Mouse (Mus musculus): ENCODE results near the gene C2cd4b.
A peak's percentile ranks its signal among the peaks of the same experiment; 100 is the strongest.

C2cd4b gene

DNA sequence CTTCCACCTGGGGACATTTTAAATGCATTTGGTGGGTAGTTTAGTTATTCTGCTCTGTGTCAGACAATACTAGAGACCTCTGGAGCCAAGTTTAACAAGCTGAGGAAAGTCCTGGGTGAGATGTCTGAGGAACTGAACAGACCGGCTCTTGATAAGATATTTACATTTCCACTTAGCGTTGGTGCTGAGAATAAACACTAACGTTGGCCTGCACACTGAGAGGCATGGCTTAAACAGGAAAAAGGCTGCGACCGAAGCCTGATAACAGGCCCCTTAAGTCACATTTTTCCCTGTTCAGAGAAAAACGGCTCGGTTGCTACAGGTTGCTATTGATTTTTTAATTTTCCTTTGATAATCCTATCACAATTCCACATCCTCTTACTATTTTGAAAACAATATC, 12.1 kb downstream of the C2cd4b start:
- no peak for DNase-seq (ENCODE audit: extremely low spot score)

DNA sequence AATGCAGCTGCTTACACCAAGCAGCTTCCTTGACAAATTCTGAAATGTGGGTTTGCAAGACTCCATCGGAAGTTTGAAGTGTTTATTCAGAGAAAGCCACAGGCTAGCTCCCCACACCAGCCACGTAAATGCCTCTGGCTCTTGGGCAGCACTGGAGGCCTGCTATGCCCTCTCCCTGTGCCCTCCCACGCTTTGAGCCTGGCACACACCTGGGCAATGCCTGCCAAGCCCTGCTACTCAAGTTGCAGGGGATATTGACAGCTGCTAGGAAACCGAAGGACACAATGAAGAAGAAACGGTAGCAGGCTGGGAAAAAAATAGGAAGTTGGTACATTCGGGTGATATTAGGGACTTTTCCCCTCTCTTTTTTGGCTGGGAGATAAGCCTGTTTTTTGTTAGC, 15.0 kb downstream of the C2cd4b start:
- no peak for DNase-seq (ENCODE audit: extremely low spot score)

DNA sequence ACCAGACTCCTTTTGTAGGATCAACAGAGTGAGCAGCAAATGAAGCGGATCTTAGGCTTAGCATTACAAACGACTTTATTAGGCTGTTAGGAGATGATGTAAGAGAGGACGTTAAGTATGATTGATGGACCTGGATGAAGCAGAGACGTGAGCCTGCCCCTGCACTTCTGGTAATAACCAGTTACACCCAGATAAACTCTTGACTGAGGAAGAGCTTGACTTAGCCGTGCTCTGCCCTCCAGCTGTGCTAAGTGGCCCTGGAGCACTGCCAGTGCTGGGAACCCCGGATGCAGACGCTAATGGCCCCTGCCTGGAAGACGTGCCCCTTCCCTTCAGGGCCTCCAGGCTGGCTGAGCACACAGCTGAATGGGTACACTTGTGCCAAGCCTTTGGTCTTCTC, 19.3 kb downstream of the C2cd4b start:
- no peak for DNase-seq (ENCODE audit: extremely low spot score)

DNA sequence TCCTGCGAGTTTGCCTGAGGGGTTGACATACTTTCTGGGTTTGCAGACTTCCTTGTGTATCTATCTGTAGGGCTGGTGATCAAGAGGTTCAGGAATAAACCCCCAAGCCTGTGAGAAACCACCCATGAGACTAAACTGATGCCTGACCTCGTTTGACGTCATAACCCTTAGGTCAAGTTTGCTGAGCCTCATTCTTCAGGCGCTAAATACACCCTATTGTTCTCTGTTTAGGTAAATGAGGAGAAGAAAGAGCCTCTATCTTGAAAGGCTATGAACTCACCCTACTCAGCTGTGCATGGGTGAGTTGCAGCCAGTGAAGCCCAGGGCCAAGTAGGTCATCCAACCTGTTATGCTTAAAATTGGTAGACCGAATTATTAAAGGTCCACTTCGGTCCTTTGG, 23.5 kb downstream of the C2cd4b start:
- no peak for DNase-seq (ENCODE audit: extremely low spot score)

DNA sequence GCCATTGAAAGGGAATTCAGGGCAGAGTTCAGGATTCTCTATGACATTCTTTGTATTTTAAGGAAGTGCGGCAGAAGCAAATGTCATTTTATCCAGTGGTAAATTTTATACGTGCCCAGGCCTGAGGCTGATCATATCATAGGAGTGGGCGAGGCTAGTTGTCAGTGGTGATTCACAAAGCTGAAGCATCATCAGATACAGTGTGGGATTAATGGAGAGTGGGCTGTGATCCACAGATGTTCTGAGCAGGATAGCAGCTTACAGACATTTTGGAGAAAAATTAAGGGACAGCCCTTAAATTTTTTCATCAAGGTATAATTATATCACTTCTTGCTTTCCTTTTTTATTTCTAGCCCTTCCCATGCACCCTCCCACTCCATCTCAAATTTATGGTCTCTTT, 24.2 kb downstream of the C2cd4b start:
- no peak for DNase-seq (ENCODE audit: extremely low spot score)

DNA sequence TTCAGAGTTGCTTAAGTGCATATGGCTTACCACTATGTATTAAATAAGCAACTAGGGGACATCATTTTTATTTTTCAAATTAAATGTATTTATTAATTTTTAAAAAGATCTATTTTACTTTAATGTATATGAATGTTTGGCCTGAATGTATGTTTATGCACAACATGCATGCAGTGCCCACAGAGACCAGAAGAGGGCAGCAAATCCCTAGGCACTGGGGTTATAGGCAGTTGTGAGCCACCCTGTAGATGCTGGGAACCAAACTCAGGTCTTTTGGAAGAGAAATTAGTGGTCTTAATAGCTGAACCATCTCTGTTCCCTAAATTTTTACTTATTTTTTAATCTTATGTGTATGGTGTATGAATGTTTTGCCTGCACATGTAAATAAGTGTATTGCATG, 24.7 kb downstream of the C2cd4b start:
- DNase-seq (ENCODE audit: extremely low spot score): no peak

DNA sequence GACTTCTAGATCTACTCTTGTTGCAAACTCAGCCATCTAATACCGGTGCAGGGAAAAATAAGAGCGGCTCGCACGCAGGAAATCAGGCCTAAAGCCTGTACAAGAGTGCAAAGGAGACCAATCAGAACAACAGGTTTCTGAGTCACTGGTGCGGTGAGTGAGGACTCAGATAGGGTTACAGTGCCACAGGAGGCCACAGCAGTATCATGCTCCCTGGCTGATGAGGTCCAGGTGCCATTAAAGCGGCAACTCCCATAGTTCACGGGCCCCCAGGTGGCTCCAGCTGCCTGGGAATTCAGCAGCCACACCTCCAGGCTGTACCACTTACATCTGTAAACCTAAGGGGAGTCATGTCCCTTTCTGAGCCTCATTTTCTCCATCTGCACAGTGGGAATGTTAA, 27.1 kb downstream of the C2cd4b start:
- DNase-seq (ENCODE audit: extremely low spot score): no peak

DNA sequence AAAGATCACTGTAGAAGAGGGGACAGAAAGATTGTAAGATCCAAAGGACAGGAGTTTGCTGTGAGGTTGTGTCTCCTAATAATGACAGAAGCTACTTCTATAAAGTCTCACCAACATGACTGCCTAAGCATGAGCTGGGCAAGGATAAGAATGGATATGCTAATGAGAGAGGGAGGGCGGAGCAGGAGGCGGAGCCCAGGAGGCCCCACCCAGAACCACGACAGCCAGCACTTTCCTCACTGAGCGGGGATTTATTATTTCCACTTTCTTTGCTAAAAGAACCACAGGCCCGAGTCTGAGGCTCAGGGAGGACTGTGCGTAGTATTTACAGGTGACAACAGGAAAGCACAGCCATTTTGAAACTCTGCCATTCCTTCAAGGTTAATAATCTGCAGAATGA, 28.4 kb downstream of the C2cd4b start:
- DNase-seq (ENCODE audit: extremely low spot score): no peak

DNA sequence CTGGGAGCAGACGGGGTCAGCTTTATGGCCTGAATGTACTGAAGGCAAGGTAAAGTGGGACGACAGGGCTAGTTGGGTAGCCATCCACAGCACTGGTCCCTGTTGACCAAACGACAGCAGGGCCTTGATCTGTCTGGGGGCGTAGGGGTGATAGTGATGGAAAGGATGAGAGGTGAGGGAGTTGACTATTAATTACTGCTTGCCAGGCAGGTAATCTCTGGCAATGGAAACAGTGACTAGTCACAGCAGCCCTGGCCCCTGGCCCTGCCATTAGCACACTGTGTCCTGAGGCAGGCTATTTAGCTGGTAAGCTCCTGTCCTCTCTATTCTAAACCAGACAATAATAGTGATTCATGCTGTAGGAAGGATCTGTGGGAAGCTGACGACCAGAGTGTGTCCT, 33.2 kb downstream of the C2cd4b start:
- DNase-seq (ENCODE audit: extremely low spot score): no peak

DNA sequence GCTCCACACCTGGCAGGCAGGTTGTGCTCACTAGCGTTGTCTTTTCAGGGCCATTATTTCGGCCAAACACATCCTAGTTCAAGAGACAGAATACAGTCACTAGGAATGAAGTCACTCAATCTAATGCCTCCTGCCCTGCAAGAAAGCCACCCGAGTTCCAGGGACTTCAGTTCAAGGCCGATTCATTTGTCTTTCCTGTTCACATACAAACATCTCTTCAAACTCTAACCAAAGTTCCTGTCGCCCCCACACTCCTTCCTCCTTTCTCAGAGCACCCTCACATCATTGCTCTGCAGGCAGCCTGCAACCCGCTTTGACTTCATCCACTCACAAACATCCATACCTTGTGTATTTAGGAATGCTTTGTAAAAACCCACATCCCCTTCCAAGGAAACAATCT, 34.3 kb downstream of the C2cd4b start:
- no peak for DNase-seq (ENCODE audit: extremely low spot score)

DNA sequence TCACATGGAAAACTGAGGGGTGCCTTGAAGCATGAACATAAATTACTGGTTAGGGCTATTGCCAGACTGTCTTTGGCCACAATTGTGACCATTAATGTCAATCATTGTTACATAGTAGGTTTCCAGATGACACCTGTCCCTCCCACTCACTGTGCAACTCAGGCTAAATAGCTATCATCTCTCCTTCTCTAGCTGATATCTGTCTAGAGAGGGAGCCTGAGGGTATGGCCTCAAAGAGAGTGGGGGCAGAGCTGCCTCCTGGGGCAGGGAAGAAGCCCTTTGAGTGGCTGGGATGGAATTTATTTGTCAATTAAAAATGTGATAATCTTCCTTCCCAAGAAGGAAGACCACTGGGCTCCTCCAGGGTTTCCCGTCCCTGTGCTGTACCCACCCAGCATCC, 35.0 kb downstream of the C2cd4b start:
- DNase-seq (ENCODE audit: extremely low spot score): no peak

DNA sequence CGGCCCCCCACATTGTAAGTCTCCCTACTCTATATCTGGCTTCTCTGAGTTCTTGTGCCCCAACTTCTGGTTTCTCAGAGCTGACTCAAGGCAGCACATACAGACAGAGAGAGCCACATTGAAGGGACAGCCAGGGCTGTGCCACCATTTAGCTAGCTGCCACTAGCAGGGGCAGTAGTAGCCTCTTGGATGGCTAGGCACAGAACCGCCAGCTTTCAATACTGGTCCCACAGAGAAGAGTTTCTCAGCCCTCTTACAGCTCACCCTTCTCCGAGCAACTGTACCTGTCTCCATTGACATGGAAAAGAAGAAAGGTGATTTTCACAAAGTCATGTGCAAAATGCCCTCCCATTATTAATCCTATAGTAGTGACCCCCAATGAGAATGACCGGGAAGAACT, 35.4 kb downstream of the C2cd4b start:
- no peak for DNase-seq (ENCODE audit: extremely low spot score)

DNA sequence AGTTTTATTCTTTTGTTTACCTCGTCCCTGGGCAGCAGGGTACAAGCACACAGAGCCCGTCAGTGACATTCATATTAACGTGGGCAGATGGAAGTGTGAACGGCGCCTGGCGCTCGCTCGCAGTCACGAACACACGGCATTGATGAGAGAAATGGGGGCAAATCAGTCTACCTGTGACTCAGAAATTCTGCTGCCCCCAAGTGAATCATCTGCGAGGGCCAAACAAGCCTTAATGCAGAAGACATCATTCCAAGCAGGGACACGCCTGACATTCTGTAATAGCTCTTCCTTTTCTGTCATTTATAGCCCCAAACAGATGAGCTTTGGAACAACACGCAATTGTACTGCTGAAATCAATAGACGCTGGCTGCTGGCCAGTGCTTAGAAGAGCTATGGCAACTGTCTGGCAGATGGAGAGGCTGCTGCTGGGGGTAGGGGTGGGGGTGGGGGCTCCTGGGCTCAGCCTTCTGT, 36.0 kb downstream of the C2cd4b start:
- DNase-seq (ENCODE audit: extremely low spot score): no peak

DNA sequence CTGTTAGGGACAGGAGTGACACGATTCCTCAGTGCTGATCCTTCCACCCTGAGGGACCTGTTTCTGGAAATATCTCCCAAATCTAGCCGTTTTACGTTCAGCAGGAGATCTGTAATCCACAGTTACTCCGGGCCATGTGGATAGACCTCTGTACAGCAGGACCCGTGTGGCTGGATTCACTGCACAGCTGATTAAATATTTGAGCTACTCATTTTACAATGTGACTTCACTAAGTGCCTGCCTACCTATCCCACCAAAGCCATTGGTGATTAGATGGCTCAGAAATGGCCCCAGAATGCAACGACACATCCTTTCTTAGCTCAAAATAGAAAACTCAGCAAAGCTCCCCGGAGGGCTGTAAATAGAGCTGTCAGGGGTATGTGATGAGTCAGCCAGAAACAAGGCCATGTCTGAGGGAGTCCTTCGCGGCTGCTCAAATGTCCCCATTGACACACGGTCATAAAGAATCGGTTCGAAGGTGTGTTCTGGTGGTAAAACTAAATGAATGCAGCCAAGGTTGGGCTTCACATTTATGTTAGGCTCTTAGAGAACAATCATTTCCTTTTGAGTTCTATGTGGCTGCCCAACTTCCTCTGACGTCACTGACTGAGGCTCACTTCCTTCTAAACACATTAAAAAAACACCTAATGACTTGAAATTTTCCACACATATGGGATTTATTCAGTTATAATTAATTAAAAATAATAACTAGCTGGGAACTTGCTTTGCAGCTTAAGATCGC, 40.0 kb downstream of the C2cd4b start:
- DNase-seq (ENCODE audit: extremely low spot score): no peak

DNA sequence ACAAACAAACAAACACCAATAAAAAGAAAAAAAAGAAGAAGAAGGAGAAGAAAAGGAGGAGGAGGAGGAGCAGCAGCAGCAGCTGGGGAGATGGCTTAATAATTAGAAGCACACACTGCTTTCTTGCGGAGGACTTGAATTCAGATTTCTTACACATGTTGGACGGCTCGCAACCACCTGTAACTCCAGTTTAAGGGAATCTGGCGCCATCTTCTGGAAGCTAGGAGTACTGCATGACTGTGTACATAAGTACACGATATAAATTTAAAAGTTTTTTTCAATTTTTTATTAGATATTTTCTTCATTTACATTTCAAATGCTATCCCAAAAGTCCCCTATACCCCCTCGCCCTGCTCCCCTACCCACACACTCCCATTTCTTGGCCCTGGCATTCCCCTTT, 43.0 kb downstream of the C2cd4b start:
- peak; percentile 32 for DNase-seq (ENCODE audit: extremely low spot score)

DNA sequence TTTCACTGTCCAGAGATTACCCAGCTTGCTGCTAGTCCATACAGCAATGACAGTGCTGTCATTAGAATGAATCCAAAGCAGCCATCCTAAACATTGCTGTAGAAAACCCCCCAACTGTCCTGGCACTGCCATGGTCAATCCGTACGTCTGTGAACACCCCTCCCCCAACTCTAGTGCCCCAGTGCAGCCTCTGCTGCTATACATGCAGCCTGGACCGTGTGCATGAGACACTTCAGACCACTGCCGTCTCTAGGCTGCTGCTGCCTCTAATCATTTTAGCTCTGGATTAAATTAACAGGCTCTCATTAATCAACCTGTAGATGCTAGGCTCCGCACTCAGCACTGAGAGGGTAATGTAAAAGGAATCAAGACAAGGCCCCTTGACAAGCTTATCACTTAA, 47.8 kb downstream of the C2cd4b start:
- DNase-seq (ENCODE audit: extremely low spot score): no peak

DNA sequence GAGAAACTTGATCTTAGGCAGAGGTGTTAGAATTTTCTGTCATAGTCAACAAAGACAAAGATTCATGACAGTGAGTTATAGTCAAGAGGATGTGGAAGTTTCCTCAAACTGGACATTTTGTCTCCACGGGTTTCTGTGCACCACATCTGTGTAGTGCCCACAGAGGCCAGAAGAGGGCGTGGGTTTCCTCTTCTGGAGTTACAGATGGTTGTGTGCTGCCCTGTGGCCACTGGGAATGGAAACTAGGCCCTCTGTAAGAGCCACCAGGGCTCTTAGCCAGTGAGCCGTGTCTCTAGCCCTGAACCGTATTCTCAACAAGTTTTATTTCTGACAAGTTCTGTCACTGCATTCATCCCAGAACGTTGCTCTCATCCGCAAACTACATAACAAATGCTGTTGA, 51.3 kb downstream of the C2cd4b start:
- DNase-seq (ENCODE audit: extremely low spot score): no peak
